Mouse (Mus musculus) lung, adult 2 months (tissue): ENCODE measurements around the gene Ptprd.

Source experiments
- CTCF ChIP-seq: fragments of 200-500 bp; IDR thresholded peaks from 2 replicates; pipeline ENCODE4 v1.5.1; 2011; ENCODE audit warnings: mild to moderate bottlenecking, low read length, control low read depth; ENCODE audit not compliant: insufficient read depth
- POLR2A ChIP-seq: fragments of 200-500 bp; IDR thresholded peaks from 2 replicates; pipeline ENCODE4 v1.6.1; 2011; ENCODE audit warnings: low read depth, mild to moderate bottlenecking, control low read depth, low read length, borderline replicate concordance; ENCODE audit errors: extremely low read depth

- no peak for TF ChIP-seq CTCF
- no peak for TF ChIP-seq POLR2A
These were observed 884.6 kb downstream of the Ptprd start for GRCm38 (mm10) chr4:77327198-77327597.
